In the genomic region with DNA sequence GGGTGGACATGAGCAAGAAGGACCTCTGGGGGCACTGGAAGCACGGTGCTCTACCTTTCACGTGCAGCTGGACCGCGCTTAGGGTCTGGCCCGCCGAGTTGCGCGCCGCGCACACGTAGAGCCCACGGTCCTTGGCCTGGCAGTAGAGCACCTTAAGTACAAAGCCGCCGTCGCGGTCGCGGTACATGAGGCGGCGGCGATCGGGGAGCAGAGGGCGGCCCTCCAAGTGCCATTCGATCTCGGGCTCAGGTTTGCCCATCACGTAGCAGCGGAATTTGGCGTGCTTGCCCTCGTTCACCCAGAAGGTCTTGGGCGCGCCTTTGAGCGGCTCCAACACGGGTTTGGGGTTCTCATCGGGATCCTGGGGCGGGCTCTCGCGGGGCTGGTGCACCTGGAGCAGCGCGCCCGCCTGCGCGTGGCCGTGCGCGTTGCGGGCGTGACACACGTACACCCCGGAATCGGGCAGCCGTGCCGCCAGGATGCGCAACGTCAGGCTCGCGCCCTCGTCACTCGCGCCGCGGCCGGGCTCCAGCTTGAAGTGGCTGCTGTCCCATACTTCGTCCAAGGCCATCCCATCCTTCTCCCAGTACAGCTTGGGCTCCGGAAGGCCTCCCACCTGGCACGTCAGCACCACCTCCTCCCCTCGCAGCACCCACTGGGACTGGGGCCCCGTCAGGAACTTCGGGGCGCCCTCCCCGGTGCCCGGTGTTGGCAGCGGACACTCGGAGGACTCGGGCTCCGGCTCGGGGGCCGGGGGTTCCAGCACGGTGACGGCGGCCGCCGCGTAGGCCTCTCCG, we compare ENCODE assay signal across 8 mouse cellular contexts. TPM values are rescaled to one million over a fixed set of nuclear protein-coding genes. Genes with fewer than 3 reads are reported as not detected.
DNase-seq lines count a peak whose midpoint lies in the region.

No protein-coding gene starts in this region.

- H3K27me3 ChIP-seq in hindbrain, embryonic 10.5 days (ENCODE audit: insufficient read depth, poor library complexity, severe bottlenecking): peaks cover 74% of the 10 kb centered on the region

- peaks cover 66% of the 10 kb centered on the region for H3K4me1 ChIP-seq in hindbrain, embryonic 10.5 days (replicated peaks)

- peaks cover 34% of the 10 kb centered on the region for H3K36me3 ChIP-seq in hindbrain, embryonic 10.5 days

- peak overlapping the region; percentile 90 for H3K4me3 ChIP-seq in hindbrain, embryonic 10.5 days

- under 1% methylated on average over 84 of the region's 84 CpGs for WGBS in hindbrain, embryonic 10.5 days

- peak overlapping the region; percentile 95 for H3K27ac ChIP-seq in hindbrain, embryonic 10.5 days

- H3K9me3 ChIP-seq in hindbrain, embryonic 10.5 days: no peaks in the 10 kb centered on the region

- peak; percentile 75 for DNase-seq in R1 (ENCODE audit: low read depth, low spot score)
- peak; percentile 92 for DNase-seq in cerebellum, adult 9-11 months
- DNase-seq in frontal cortex, postnatal 10 days (ENCODE audit: low spot score in 2 of 2): peak; percentile 65 to 76
- DNase-seq in hindbrain, embryonic 10.5 days (ENCODE audit: low spot score): peak; percentile 61
- peak; percentile 79 for DNase-seq in left cerebral cortex, adult 11 months (ENCODE audit: low spot score)
- peak; percentile 53 for DNase-seq in lung, postnatal 25 days (ENCODE audit: low spot score)
- peak; percentile 88 for DNase-seq in right cerebral cortex, postnatal 25 days
- no peak for DNase-seq in spleen, adult 12 weeks (ENCODE audit: low spot score)

RNA-seq across cellular contexts. Expression of a gene that starts 0.9 kb away (rescaled TPM):
- 37.9 and 44.2 TPM in 2 replicates for polyA plus RNA-seq in hindbrain, embryonic 10.5 days (2016; fragmentation: Nextera tagmentation; extraction: Ambion mirVana)

RNA-seq across cellular contexts. Expression of a gene that starts 1.5 kb away (rescaled TPM):
- 2.7 TPM in 2 replicates for polyA plus RNA-seq in hindbrain, embryonic 10.5 days (2016; fragmentation: Nextera tagmentation; extraction: Ambion mirVana)

RNA-seq across cellular contexts. Expression of a gene that starts 16.0 kb away (rescaled TPM):
- polyA plus RNA-seq in hindbrain, embryonic 10.5 days (2016; fragmentation: Nextera tagmentation; extraction: Ambion mirVana): 29.6 and 30.0 TPM in 2 replicates

RNA-seq across cellular contexts. Expression of a gene that starts 26.0 kb away (rescaled TPM):
- polyA plus RNA-seq in hindbrain, embryonic 10.5 days (2016; fragmentation: Nextera tagmentation; extraction: Ambion mirVana): 8.6 and 20.4 TPM in 2 replicates

RNA-seq across cellular contexts. Expression of a gene that starts 26.2 kb away (rescaled TPM):
- polyA plus RNA-seq in hindbrain, embryonic 10.5 days (2016; fragmentation: Nextera tagmentation; extraction: Ambion mirVana): 25.1 and 29.8 TPM in 2 replicates
